Mouse (Mus musculus) left cerebral cortex, adult 2 months (tissue): Measurements from ENCODE around the gene Fam20c. TPM values are rescaled to one million over a fixed set of nuclear protein-coding genes. Genes with fewer than 3 reads are reported as not detected.

ENCODE experiments used
- DNase-seq, 2 experiments: peaks; one replicate each; pipeline ENCODE4 v3.0.0; 2021 to 2022; ENCODE audit warnings: low spot score in 2 of 2, mixed read lengths in 1 of 2; ENCODE audit errors: extremely low spot score in 1 of 2
- H3K27ac ChIP-seq: fragments of 200-600 bp; 2 replicates; pipeline ENCODE4 v1.8.1; 2022
- H3K4me3 ChIP-seq: fragments of 200-600 bp; 2 replicates; pipeline ENCODE4 v1.8.1; 2022
- CTCF ChIP-seq: fragments of 200-600 bp; IDR thresholded peaks from 2 replicates; pipeline ENCODE4 v1.8.1; 2022; ENCODE audit warnings: antibody characterized with exemption, mild to moderate bottlenecking, moderate library complexity
- intact Hi-C: fragments of 180-260 bp; cut with DNase I; formaldehyde crosslinking; loops from one replicate; pipeline ENCODE4 v1.15.1; 2025
- total RNA-seq, 2 experiments: library from RNA; stranded (reverse); gene quantifications; 2 replicates each; pipeline ENCODE4 v1.2.3; 2021

Gene Fam20c
- total RNA-seq, 2 experiments from 2014 or later, result 33.2 to 37.4 TPM

GRCm38 (mm10) chr5:138840981-138841380 lies 86.7 kb downstream of the Fam20c start:
- TF ChIP-seq CTCF, result no peak
- H3K4me3 ChIP-seq, result no peak overlapping the region
- no peak overlapping the region for H3K27ac ChIP-seq
- intact Hi-C loops, result loop anchor here (10.0 kb wide), 1 partner anchor 514 kb away; the partner anchor contains the start of genes Cox19 and Cyp2w1
- no peak for DNase-seq

DNA sequence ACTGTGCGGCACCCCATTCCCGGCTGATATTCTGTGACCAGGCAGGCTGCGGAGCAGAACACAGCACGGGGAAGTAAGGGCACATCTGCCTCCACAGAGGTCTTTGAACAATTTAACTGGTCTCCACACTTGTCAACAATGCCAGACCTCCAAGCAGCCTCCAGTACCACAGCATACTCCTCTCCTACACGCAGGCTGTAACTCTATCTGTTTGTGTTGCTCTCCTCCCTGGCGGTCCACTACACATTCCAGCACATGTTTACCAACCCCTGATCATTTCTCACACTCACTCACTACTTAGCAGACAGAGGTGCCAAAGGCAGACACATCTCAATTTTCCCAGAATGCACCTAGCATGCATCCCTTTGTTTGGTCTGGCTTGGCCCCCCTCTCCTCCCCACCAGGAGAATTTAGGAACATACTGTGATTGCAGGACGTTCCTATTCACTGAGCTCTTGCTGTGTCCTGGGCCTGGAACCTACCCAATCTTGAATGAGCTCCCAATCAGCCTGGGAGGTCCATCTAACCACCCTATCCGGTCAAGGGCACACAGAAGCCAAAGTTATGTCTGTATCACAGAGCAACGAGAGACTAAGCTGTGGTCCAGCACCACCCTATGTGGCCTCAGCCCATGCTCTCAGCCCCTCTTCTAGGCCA lies 89.0 kb downstream of the Fam20c start:
- H3K4me3 ChIP-seq, result no peak overlapping the region
- intact Hi-C loops, result loop anchor here (10.0 kb wide), 1 partner anchor 512 kb away; the partner anchor contains the start of genes Cox19 and Cyp2w1
- DNase-seq, result no peak
- TF ChIP-seq CTCF, result no peak
- no peak overlapping the region for H3K27ac ChIP-seq

GRCm38 (mm10) chr5:138846506-138846905 lies 92.2 kb downstream of the Fam20c start:
- no peak for DNase-seq
- no peak for TF ChIP-seq CTCF
- H3K27ac ChIP-seq, result no peak overlapping the region
- intact Hi-C loops, result loop anchor here (5.0 to 10.0 kb wide), 2 partner anchors 161 to 508 kb away; partner anchors contain the start of genes Cox19 and Cyp2w1
- no peak overlapping the region for H3K4me3 ChIP-seq

- TF ChIP-seq CTCF, result peak; percentile 85
- intact Hi-C loops, result loop anchor here (1.0 to 10.0 kb wide), 4 partner anchors 159 to 507 kb away; partner anchors contain the start of genes Cox19 and Cyp2w1
- H3K27ac ChIP-seq, result no peak overlapping the region
- peak; percentile 89 to 94 for DNase-seq
- H3K4me3 ChIP-seq, result no peak overlapping the region
These were observed 93.8 kb downstream of the Fam20c start for GRCm38 (mm10) chr5:138848102-138848501.

- intact Hi-C loops, result loop anchor here (2.0 to 10.0 kb wide), 3 partner anchors 157 to 505 kb away; partner anchors contain the start of genes Cox19 and Cyp2w1
- TF ChIP-seq CTCF, result no peak
These were observed 95.6 kb downstream of the Fam20c start for GRCm38 (mm10) chr5:138849682-138850461.

GRCm38 (mm10) chr5:138850462-138850844 lies 96.1 kb downstream of the Fam20c start:
- intact Hi-C loops, result no loop called here
- DNase-seq, result no peak
- no peak overlapping the region for H3K27ac ChIP-seq
- no peak overlapping the region for H3K4me3 ChIP-seq
- no peak for TF ChIP-seq CTCF

More at GRCm38 (mm10) chr5:138849682-138850461, 95.6 kb downstream of the Fam20c start:
- Histone ChIP-seq H3K27ac (no peak overlapping the region), H3K4me3 (no peak overlapping the region)
- DNase-seq, result no peak

DNA sequence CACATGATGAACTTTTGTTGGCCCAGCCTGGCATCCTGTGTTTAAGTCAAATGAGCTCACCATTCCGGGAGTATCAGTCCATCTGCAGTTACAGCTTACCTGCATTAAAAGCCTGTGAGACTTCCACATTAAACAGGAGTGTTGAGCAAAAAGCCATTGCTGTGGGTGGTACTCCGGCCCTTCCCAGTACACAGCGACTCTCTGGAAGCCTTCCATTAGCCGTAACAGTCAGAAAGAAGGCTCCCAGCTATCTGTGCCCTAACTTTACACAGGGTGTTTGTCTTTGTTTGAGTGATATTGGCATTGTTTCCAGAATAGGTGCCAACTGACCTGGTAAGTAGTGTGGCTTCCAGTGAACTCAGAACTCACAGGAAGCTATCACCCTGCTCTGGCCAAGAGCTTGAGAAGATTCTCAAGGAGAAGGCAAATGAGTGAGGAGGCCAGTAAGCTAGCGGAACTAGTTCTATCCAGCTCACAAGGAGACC lies 97.0 kb downstream of the Fam20c start:
- intact Hi-C loops, result no loop called here
- Histone ChIP-seq H3K4me3 (no peak overlapping the region), H3K27ac (no peak overlapping the region)
- TF ChIP-seq CTCF, result no peak
- DNase-seq, result no peak

- DNase-seq, result no peak
- intact Hi-C loops, result no loop called here
- TF ChIP-seq CTCF, result no peak
- Histone ChIP-seq H3K27ac (no peak overlapping the region), H3K4me3 (no peak overlapping the region)
These were observed 97.8 kb downstream of the Fam20c start for GRCm38 (mm10) chr5:138852151-138852550.

- no peak overlapping the region for H3K27ac ChIP-seq
- H3K4me3 ChIP-seq, result no peak overlapping the region
- DNase-seq, result no peak
- TF ChIP-seq CTCF, result no peak
- intact Hi-C loops, result no loop called here
These were observed 99.0 kb downstream of the Fam20c start for GRCm38 (mm10) chr5:138853349-138853748.

- peak; percentile 86 for TF ChIP-seq CTCF
- Histone ChIP-seq H3K4me3 (no peak overlapping the region), H3K27ac (no peak overlapping the region)
- peak; percentile 82 to 86 for DNase-seq
- intact Hi-C loops, result loop anchor here (2.0 kb wide), 1 partner anchor 140 kb away; the partner anchor contains the start of gene Pdgfa
These were observed 102.8 kb downstream of the Fam20c start for GRCm38 (mm10) chr5:138857010-138857617.

DNA sequence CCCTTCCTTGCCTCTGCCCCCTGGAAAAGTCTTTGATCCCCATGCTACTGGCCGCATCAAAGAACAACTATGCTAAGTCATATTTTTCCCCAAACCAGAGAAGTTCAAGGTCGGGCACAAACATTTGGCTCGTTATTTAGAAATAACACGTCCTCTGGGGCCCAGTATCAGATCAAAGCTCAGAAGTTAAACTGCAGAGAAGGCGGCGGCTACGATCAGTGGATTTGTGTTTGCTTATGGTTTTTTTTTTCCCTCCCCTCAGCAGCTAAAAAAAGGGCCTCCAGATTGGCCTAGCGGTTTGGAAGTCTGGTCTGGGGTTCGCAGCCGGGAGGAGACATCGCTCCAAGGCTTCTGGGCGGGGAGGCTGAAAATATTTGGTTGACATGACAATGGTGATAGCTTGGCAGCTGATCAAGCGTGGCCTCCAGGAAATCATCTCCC lies 103.5 kb downstream of the Fam20c start:
- Histone ChIP-seq H3K27ac (no peak overlapping the region), H3K4me3 (no peak overlapping the region)
- TF ChIP-seq CTCF, result no peak
- intact Hi-C loops, result loop anchor here (2.0 kb wide), 1 partner anchor 139 kb away; the partner anchor contains the start of gene Pdgfa
- DNase-seq, result no peak

Other genes with a start within 250 kb of the Fam20c start
- not detected for gene 1700123K08Rik, start 189.8 kb upstream of the Fam20c start, total RNA-seq
- 10 to 100 TPM; 28.7 to 29.7 TPM for gene Zfp68, start 134.8 kb upstream of the Fam20c start, total RNA-seq
- 10 to 100 TPM; 15.3 to 16.0 TPM for gene A430033K04Rik, start 131.7 kb upstream of the Fam20c start, total RNA-seq
- not detected for gene Gm5294, start 65.6 kb downstream of the Fam20c start, total RNA-seq
- 10 to 100 TPM; 52.1 to 53.0 TPM for gene Pdgfa, start 242.9 kb downstream of the Fam20c start, total RNA-seq